Comparison of ENCODE assay signal across 10 mouse cellular contexts in genomic region chr10:117149241-117149640, GRCm38 (mm10). TPM values are rescaled to one million over a fixed set of nuclear protein-coding genes. Genes with fewer than 3 reads are reported as not detected.
DNase-seq lines count a peak whose midpoint lies in the region; ATAC-seq and TF ChIP-seq lines count a peak whose summit lies in the region.
"Had no signal": no experiment of that assay in that cellular context is flagged by ENCODE, and none has a peak within 500 bp of the region (broad histone marks: within the 10 kb centered on the region; RNA-seq: fewer than 3 reads in every experiment).

No protein-coding gene starts in this region.

- intact Hi-C loops in heart, postnatal 36 days (cut with DNase I), result loop anchor here (2.0 to 5.0 kb wide), 2 partner anchors 86 to 202 kb away; partner anchors contain the start of gene Cct2

- DNase-seq in heart, postnatal 36 days, result no peak
- DNase-seq in G1E (ENCODE audit: low spot score) (no peak), adipocyte (ENCODE audit: low spot score) (no peak)
- DNase-seq in hindbrain, embryonic 10.5 days (ENCODE audit: low spot score), result no peak
- no peak for DNase-seq in liver, postnatal 0 days
- DNase-seq in right cerebral cortex, adult 18-20 months, result no peak
- no peak for DNase-seq in layer of hippocampus, postnatal 14 days (ENCODE audit: low spot score in 2 of 2)
- DNase-seq: cerebellum, adult 8-10 months; layer of hippocampus, postnatal 36 days had no signal

- H3K4me1 ChIP-seq in heart, embryonic 12.5 days (replicated peaks), result peaks cover 51% of the 10 kb centered on the region
- H3K4me1 ChIP-seq in G1E (ENCODE audit: insufficient read depth, low read depth, low read length), result peaks cover 55% of the 10 kb centered on the region
- peaks cover 61% of the 10 kb centered on the region for H3K4me1 ChIP-seq in hindbrain, embryonic 10.5 days (replicated peaks)
- H3K4me1 ChIP-seq in liver, postnatal 0 days (ENCODE audit: insufficient read depth), result peaks cover 34% of the 10 kb centered on the region

- H3K36me3 ChIP-seq in heart, embryonic 12.5 days, result no peaks in the 10 kb centered on the region
- H3K36me3 ChIP-seq in G1E (replicated peaks), result no peaks in the 10 kb centered on the region
- no peaks in the 10 kb centered on the region for H3K36me3 ChIP-seq in hindbrain, embryonic 10.5 days
- no peaks in the 10 kb centered on the region for H3K36me3 ChIP-seq in liver, postnatal 0 days (replicated peaks; ENCODE audit: insufficient read depth, low read length)

- no peaks in the 10 kb centered on the region for H3K9me3 ChIP-seq in heart, embryonic 12.5 days (replicated peaks)
- H3K9me3 ChIP-seq in G1E (replicated peaks), result no peaks in the 10 kb centered on the region
- no peaks in the 10 kb centered on the region for H3K9me3 ChIP-seq in hindbrain, embryonic 10.5 days
- no peaks in the 10 kb centered on the region for H3K9me3 ChIP-seq in liver, postnatal 0 days (ENCODE audit: low read length)

- peak overlapping the region; percentile 71 for H3K27ac ChIP-seq in heart, embryonic 12.5 days (ENCODE audit: poor library complexity, severe bottlenecking)
- H3K27ac ChIP-seq in hindbrain, embryonic 10.5 days, result no peak overlapping the region
- H3K27ac ChIP-seq in liver, postnatal 0 days (ENCODE audit: low read depth), result peak overlapping the region; percentile 17; the same call in 1 of the 2 replicates

- 23% methylated on average over 7 of the region's 7 CpGs for WGBS in heart, embryonic 12.5 days
- WGBS in hindbrain, embryonic 10.5 days, result 14% methylated on average over 7 of the region's 7 CpGs
- WGBS in liver, postnatal 0 days (ENCODE audit: insufficient replicate concordance), result 22% methylated on average over 7 of the region's 7 CpGs

- TF ChIP-seq EP300 in liver, postnatal 0 days (IDR thresholded peaks at IDR 0.05; ENCODE audit: low read depth), result no peak

- no peak for TF ChIP-seq CTCF in G1E (IDR thresholded peaks at IDR 0.05; ENCODE audit: low read depth, low read length)
- no peak for TF ChIP-seq CTCF in liver, postnatal 0 days (IDR thresholded peaks at IDR 0.05; ENCODE audit: low read depth)

- H3K9ac ChIP-seq in heart, embryonic 12.5 days, result no peak overlapping the region
- peak overlapping the region; percentile 99 for H3K9ac ChIP-seq in liver, postnatal 0 days (replicated peaks)

- peak overlapping the region; percentile 76 for H3K4me2 ChIP-seq in heart, embryonic 12.5 days
- peak overlapping the region; percentile 78 for H3K4me2 ChIP-seq in liver, postnatal 0 days (ENCODE audit: low read depth, low read length)

- no peak for ATAC-seq in heart, embryonic 12.5 days (ENCODE audit: insufficient number of reproducible peaks, low FRiP score)
- ATAC-seq in G1E (ENCODE audit: extremely low read depth, insufficient number of reproducible peaks, low FRiP score, poor library complexity, severe bottlenecking), result no peak
- no peak for ATAC-seq in liver, postnatal 0 days

- peak overlapping the region; percentile 89 for H3K4me3 ChIP-seq in heart, embryonic 12.5 days
- peak overlapping the region; percentile 97; the same call in 1 of the 2 replicates for H3K4me3 ChIP-seq in G1E (ENCODE audit: low read depth, low read length)
- peak overlapping the region; percentile 97 for H3K4me3 ChIP-seq in hindbrain, embryonic 10.5 days
- H3K4me3 ChIP-seq in liver, postnatal 0 days (ENCODE audit: low read depth, low read length), result peak overlapping the region; percentile 96

- H3K27me3 ChIP-seq in heart, embryonic 12.5 days (replicated peaks), result no peaks in the 10 kb centered on the region
- no peaks in the 10 kb centered on the region for H3K27me3 ChIP-seq in G1E (ENCODE audit: insufficient read depth, low read length)
- H3K27me3 ChIP-seq in hindbrain, embryonic 10.5 days (ENCODE audit: insufficient read depth, poor library complexity, severe bottlenecking), result peaks cover 29% of the 10 kb centered on the region
- H3K27me3 ChIP-seq in liver, postnatal 0 days (ENCODE audit: insufficient read depth, low read length), result no peaks in the 10 kb centered on the region

RNA-seq across cellular contexts. Expression of gene Frs2, which starts 0.9 kb away (rescaled TPM):
- 23.4 and 25.0 TPM in 2 replicates for polyA plus RNA-seq in heart, embryonic 12.5 days (2016; fragmentation: Nextera tagmentation; extraction: Ambion mirVana)
- 10 to 100 TPM; 16.2 to 17.7 TPM for total RNA-seq in heart, postnatal 36 days (2021)
- total RNA-seq in G1E (2014; fragmentation: Nextera tagmentation) (105 and 107 TPM in 2 replicates), G1E (2017) (15.9 and 19.6 TPM in 2 replicates)
- polyA plus RNA-seq in G1E (2012), result 12.8 and 16.6 TPM in 2 replicates
- polyA plus RNA-seq in hindbrain, embryonic 10.5 days (2016; fragmentation: Nextera tagmentation; extraction: Ambion mirVana), result 19.8 and 21.4 TPM in 2 replicates
- 7.7 and 8.0 TPM in 2 replicates for polyA plus RNA-seq in liver, postnatal 0 days (2015; fragmentation: Nextera tagmentation; extraction: Ambion mirVana)
- total RNA-seq in layer of hippocampus, postnatal 14 days (2021), result 10 to 100 TPM; 28.0 to 30.0 TPM
